Mouse (Mus musculus): Measurements from ENCODE around the gene Mboat2. TPM values are rescaled to one million over a fixed set of nuclear protein-coding genes. Genes with fewer than 3 reads are reported as not detected.

The Mboat2 gene
- polyA plus RNA-seq, 1 experiment: 24.0 TPM

- 92% methylated on average over 3 of the region's 3 CpGs for WGBS
Observed at GRCm38 (mm10) chr12:24823636-24824354, 6.9 kb upstream of the Mboat2 start.

GRCm38 (mm10) chr12:24830086-24830485 lies 593 bp upstream of the Mboat2 start:
- Histone ChIP-seq H3K4me3 (replicated peaks; ENCODE audit: insufficient read depth, low read depth, low read length) (no peak overlapping the region), H3K4me1 (ENCODE audit: control insufficient read depth, insufficient read depth, low read length) (no peaks in the 10 kb centered on the region), H3K27ac (ENCODE audit: insufficient read depth, low read length) (no peak overlapping the region), H3K27me3 (ENCODE audit: control insufficient read depth, insufficient read depth, low read length) (no peaks in the 10 kb centered on the region)
- no peak for TF ChIP-seq POLR2A (IDR thresholded peaks at IDR 0.05; ENCODE audit: borderline replicate concordance, insufficient read depth, low read length)
- TF ChIP-seq CTCF (IDR thresholded peaks at IDR 0.05; ENCODE audit: borderline replicate concordance, insufficient read depth, low read depth, low read length): no peak
- 86% methylated on average over 1 of the region's 1 CpGs for WGBS
- DNase-seq: no peak

More at GRCm38 (mm10) chr12:24823636-24824354, 6.9 kb upstream of the Mboat2 start:
- Histone ChIP-seq H3K27ac (ENCODE audit: insufficient read depth, low read length) (no peak overlapping the region), H3K27me3 (ENCODE audit: control insufficient read depth, insufficient read depth, low read length) (no peaks in the 10 kb centered on the region), H3K4me3 (replicated peaks; ENCODE audit: insufficient read depth, low read depth, low read length) (no peak overlapping the region), H3K4me1 (ENCODE audit: control insufficient read depth, insufficient read depth, low read length) (no peaks in the 10 kb centered on the region)
- no peak for TF ChIP-seq POLR2A (IDR thresholded peaks at IDR 0.05; ENCODE audit: borderline replicate concordance, insufficient read depth, low read length)
- TF ChIP-seq CTCF (IDR thresholded peaks at IDR 0.05; ENCODE audit: borderline replicate concordance, insufficient read depth, low read depth, low read length): no peak
- DNase-seq: no peak

GRCm38 (mm10) chr12:24831153-24831963 lies 679 bp downstream of the Mboat2 start:
- Histone ChIP-seq H3K27ac (ENCODE audit: insufficient read depth, low read length) (no peak overlapping the region), H3K4me3 (replicated peaks; ENCODE audit: insufficient read depth, low read depth, low read length) (peak overlapping the region; percentile 59), H3K4me1 (ENCODE audit: control insufficient read depth, insufficient read depth, low read length) (no peaks in the 10 kb centered on the region), H3K27me3 (ENCODE audit: control insufficient read depth, insufficient read depth, low read length) (no peaks in the 10 kb centered on the region)
- peak; percentile 76 to 78 for DNase-seq
- no peak for TF ChIP-seq CTCF (IDR thresholded peaks at IDR 0.05; ENCODE audit: borderline replicate concordance, insufficient read depth, low read depth, low read length)
- under 1% methylated on average over 95 of the region's 95 CpGs for WGBS

- no peaks in the 10 kb centered on the region for H3K27me3 ChIP-seq (ENCODE audit: control insufficient read depth, insufficient read depth, low read length)
- 2% methylated on average over 32 of the region's 32 CpGs for WGBS
- DNase-seq: peak in 1 of 2 experiments; percentile 44
- peak overlapping the region; percentile 59 for H3K4me3 ChIP-seq (replicated peaks; ENCODE audit: insufficient read depth, low read depth, low read length)
- no peak overlapping the region for H3K27ac ChIP-seq (ENCODE audit: insufficient read depth, low read length)
- no peaks in the 10 kb centered on the region for H3K4me1 ChIP-seq (ENCODE audit: control insufficient read depth, insufficient read depth, low read length)
- TF ChIP-seq POLR2A (IDR thresholded peaks at IDR 0.05; ENCODE audit: borderline replicate concordance, insufficient read depth, low read length): no peak
- no peak for TF ChIP-seq CTCF (IDR thresholded peaks at IDR 0.05; ENCODE audit: borderline replicate concordance, insufficient read depth, low read depth, low read length)
Observed at GRCm38 (mm10) chr12:24831964-24832427, 1.3 kb downstream of the Mboat2 start.

- 43% methylated on average over 2 of the region's 2 CpGs for WGBS
- TF ChIP-seq POLR2A (IDR thresholded peaks at IDR 0.05; ENCODE audit: borderline replicate concordance, insufficient read depth, low read length) (no peak), CTCF (IDR thresholded peaks at IDR 0.05; ENCODE audit: borderline replicate concordance, insufficient read depth, low read depth, low read length) (no peak)
- no peak overlapping the region for H3K27ac ChIP-seq (ENCODE audit: insufficient read depth, low read length)
Observed at GRCm38 (mm10) chr12:24832438-24832837, 1.8 kb downstream of the Mboat2 start.

GRCm38 (mm10) chr12:24837947-24838346 lies 7.3 kb downstream of the Mboat2 start:
- DNase-seq: no peak
- Histone ChIP-seq H3K27ac (ENCODE audit: insufficient read depth, low read length) (no peak overlapping the region), H3K27me3 (ENCODE audit: control insufficient read depth, insufficient read depth, low read length) (no peaks in the 10 kb centered on the region), H3K4me3 (replicated peaks; ENCODE audit: insufficient read depth, low read depth, low read length) (no peak overlapping the region), H3K4me1 (ENCODE audit: control insufficient read depth, insufficient read depth, low read length) (no peaks in the 10 kb centered on the region)
- WGBS: 88% methylated on average over 2 of the region's 2 CpGs
- TF ChIP-seq POLR2A (IDR thresholded peaks at IDR 0.05; ENCODE audit: borderline replicate concordance, insufficient read depth, low read length): no peak
- TF ChIP-seq CTCF (IDR thresholded peaks at IDR 0.05; ENCODE audit: borderline replicate concordance, insufficient read depth, low read depth, low read length): no peak

More at GRCm38 (mm10) chr12:24832438-24832837, 1.8 kb downstream of the Mboat2 start:
- no peak overlapping the region for H3K4me3 ChIP-seq (replicated peaks; ENCODE audit: insufficient read depth, low read depth, low read length)
- no peaks in the 10 kb centered on the region for H3K4me1 ChIP-seq (ENCODE audit: control insufficient read depth, insufficient read depth, low read length)
- no peaks in the 10 kb centered on the region for H3K27me3 ChIP-seq (ENCODE audit: control insufficient read depth, insufficient read depth, low read length)
- DNase-seq: no peak

GRCm38 (mm10) chr12:24841115-24841879 lies 10.6 kb downstream of the Mboat2 start:
- Histone ChIP-seq H3K4me1 (ENCODE audit: control insufficient read depth, insufficient read depth, low read length) (no peaks in the 10 kb centered on the region), H3K4me3 (replicated peaks; ENCODE audit: insufficient read depth, low read depth, low read length) (no peak overlapping the region), H3K27me3 (ENCODE audit: control insufficient read depth, insufficient read depth, low read length) (no peaks in the 10 kb centered on the region), H3K27ac (ENCODE audit: insufficient read depth, low read length) (no peak overlapping the region)
- WGBS: 66% methylated on average over 9 of the region's 9 CpGs
- no peak for TF ChIP-seq POLR2A (IDR thresholded peaks at IDR 0.05; ENCODE audit: borderline replicate concordance, insufficient read depth, low read length)
- no peak for TF ChIP-seq CTCF (IDR thresholded peaks at IDR 0.05; ENCODE audit: borderline replicate concordance, insufficient read depth, low read depth, low read length)
- DNase-seq: no peak

Data from cerebellum, adult 2 months (tissue).